Mouse (Mus musculus): Measurements from ENCODE around the gene Kif26b. TPM values are rescaled to one million over a fixed set of nuclear protein-coding genes. Genes with fewer than 3 reads are reported as not detected.

Kif26b gene
- polyA plus RNA-seq, 1 experiment = 0.85 TPM

GRCm38 (mm10) chr1:178840311-178840710, 311.4 kb downstream of the Kif26b start:
- DNase-seq (ENCODE audit: low read depth) = no peak

GRCm38 (mm10) chr1:178844839-178845238, 315.9 kb downstream of the Kif26b start:
- no peak for DNase-seq (ENCODE audit: low read depth)

GRCm38 (mm10) chr1:178847569-178847968, 318.6 kb downstream of the Kif26b start:
- DNase-seq (ENCODE audit: low read depth) = no peak

GRCm38 (mm10) chr1:178848380-178849106, 319.6 kb downstream of the Kif26b start:
- no peak for DNase-seq (ENCODE audit: low read depth)

GRCm38 (mm10) chr1:178850569-178850968, 321.6 kb downstream of the Kif26b start:
- DNase-seq (ENCODE audit: low read depth) = no peak

- DNase-seq (ENCODE audit: low read depth) = no peak
Measured at GRCm38 (mm10) chr1:178854936-178855335, 326.0 kb downstream of the Kif26b start.

GRCm38 (mm10) chr1:178855974-178856373, 327.0 kb downstream of the Kif26b start:
- no peak for DNase-seq (ENCODE audit: low read depth)

- DNase-seq (ENCODE audit: low read depth) = no peak
Measured at GRCm38 (mm10) chr1:178860671-178861391, 331.9 kb downstream of the Kif26b start.

- DNase-seq (ENCODE audit: low read depth) = no peak
Measured at GRCm38 (mm10) chr1:178861392-178861762, 332.5 kb downstream of the Kif26b start.

- no peak for DNase-seq (ENCODE audit: low read depth)
Measured at GRCm38 (mm10) chr1:178863756-178864155, 334.8 kb downstream of the Kif26b start.

GRCm38 (mm10) chr1:178864297-178864696, 335.4 kb downstream of the Kif26b start:
- DNase-seq (ENCODE audit: low read depth) = no peak

GRCm38 (mm10) chr1:178866757-178867156, 337.8 kb downstream of the Kif26b start:
- DNase-seq (ENCODE audit: low read depth) = no peak

GRCm38 (mm10) chr1:178871055-178871454, 342.1 kb downstream of the Kif26b start:
- no peak for DNase-seq (ENCODE audit: low read depth)

GRCm38 (mm10) chr1:178876926-178877325, 348.0 kb downstream of the Kif26b start:
- no peak for DNase-seq (ENCODE audit: low read depth)

GRCm38 (mm10) chr1:178878676-178879075, 349.8 kb downstream of the Kif26b start:
- no peak for DNase-seq (ENCODE audit: low read depth)

GRCm38 (mm10) chr1:178880905-178881304, 352.0 kb downstream of the Kif26b start:
- no peak for DNase-seq (ENCODE audit: low read depth)

- DNase-seq (ENCODE audit: low read depth) = no peak
Measured at GRCm38 (mm10) chr1:178886671-178887070, 357.7 kb downstream of the Kif26b start.

- no peak for DNase-seq (ENCODE audit: low read depth)
Measured at GRCm38 (mm10) chr1:178892376-178892775, 363.5 kb downstream of the Kif26b start.

GRCm38 (mm10) chr1:178893229-178894080, 364.5 kb downstream of the Kif26b start:
- no peak for DNase-seq (ENCODE audit: low read depth)

- DNase-seq (ENCODE audit: low read depth) = no peak
Measured at GRCm38 (mm10) chr1:178894081-178894401, 365.1 kb downstream of the Kif26b start.

GRCm38 (mm10) chr1:178895674-178896073, 366.7 kb downstream of the Kif26b start:
- DNase-seq (ENCODE audit: low read depth) = no peak

GRCm38 (mm10) chr1:178910951-178911350, 382.0 kb downstream of the Kif26b start:
- DNase-seq (ENCODE audit: low read depth) = no peak

Measured in gonadal fat pad, adult 2 months (tissue).